Mouse (Mus musculus): ENCODE measurements around the gene Pdpk1. TPM values are rescaled to one million over a fixed set of nuclear protein-coding genes. Genes with fewer than 3 reads are reported as not detected.

Pdpk1 gene
- polyA plus RNA-seq, 1 experiment from 2014 or later, result 35.8 TPM

Other genes with a start within 250 kb of the Pdpk1 start
- gene Dcpp3, start 233.5 kb downstream of the Pdpk1 start, polyA plus RNA-seq (2015; fragmentation: Nextera tagmentation; extraction: Ambion mirVana), result not detected in 2 replicates
- not detected in 2 replicates for gene Sbp, start 209.3 kb downstream of the Pdpk1 start, polyA plus RNA-seq (2015; fragmentation: Nextera tagmentation; extraction: Ambion mirVana)
- not detected in 2 replicates for gene Sbpl, start 195.7 kb downstream of the Pdpk1 start, polyA plus RNA-seq (2015; fragmentation: Nextera tagmentation; extraction: Ambion mirVana)
- 0.18 TPM in 1 of 2 replicates, not detected in the other for gene Prss30, start 170.4 kb downstream of the Pdpk1 start, polyA plus RNA-seq (2015; fragmentation: Nextera tagmentation; extraction: Ambion mirVana)
- gene Prss22, start 152.8 kb downstream of the Pdpk1 start, polyA plus RNA-seq (2015; fragmentation: Nextera tagmentation; extraction: Ambion mirVana), result 2.2 and 2.5 TPM in 2 replicates
- gene Prss27, start 112.8 kb downstream of the Pdpk1 start, polyA plus RNA-seq (2015; fragmentation: Nextera tagmentation; extraction: Ambion mirVana), result 0.28 and 0.38 TPM in 2 replicates
- gene Kctd5, start 77.4 kb downstream of the Pdpk1 start, polyA plus RNA-seq (2015; fragmentation: Nextera tagmentation; extraction: Ambion mirVana), result 69.1 and 78.9 TPM in 2 replicates
- 34.1 and 41.4 TPM in 2 replicates for gene Amdhd2, start 12.8 kb upstream of the Pdpk1 start, polyA plus RNA-seq (2015; fragmentation: Nextera tagmentation; extraction: Ambion mirVana)
- 420 and 448 TPM in 2 replicates for gene Atp6v0c, start 18.8 kb upstream of the Pdpk1 start, polyA plus RNA-seq (2015; fragmentation: Nextera tagmentation; extraction: Ambion mirVana)
- 10.2 and 10.3 TPM in 2 replicates for gene Tbc1d24, start 54.6 kb upstream of the Pdpk1 start, polyA plus RNA-seq (2015; fragmentation: Nextera tagmentation; extraction: Ambion mirVana)
- 13.0 and 14.0 TPM in 2 replicates for gene Ntn3, start 58.6 kb upstream of the Pdpk1 start, polyA plus RNA-seq (2015; fragmentation: Nextera tagmentation; extraction: Ambion mirVana)
- gene Tedc2, start 69.9 kb upstream of the Pdpk1 start, polyA plus RNA-seq (2015; fragmentation: Nextera tagmentation; extraction: Ambion mirVana), result 15.7 and 16.3 TPM in 2 replicates
- 61.9 and 63.1 TPM in 2 replicates for gene Ccnf, start 100.6 kb upstream of the Pdpk1 start, polyA plus RNA-seq (2015; fragmentation: Nextera tagmentation; extraction: Ambion mirVana)
- not detected in 2 replicates for gene Abca17, start 200.1 kb upstream of the Pdpk1 start, polyA plus RNA-seq (2015; fragmentation: Nextera tagmentation; extraction: Ambion mirVana)
- gene Abca3, start 201.0 kb upstream of the Pdpk1 start, polyA plus RNA-seq (2015; fragmentation: Nextera tagmentation; extraction: Ambion mirVana), result 5.3 and 6.5 TPM in 2 replicates